Mouse (Mus musculus): ENCODE results near the gene Vmn2r69.

Vmn2r69 gene

GRCm38 (mm10) chr7:85415820-85416219 is at the start of gene Vmn2r69:
Gene Vmn2r69, minus strand, starts transcription at chr7:85415920.
- DNase-seq (ENCODE audit: low spot score): no peak

Measured in T-cell, adult 2 months (primary cell).